Mouse (Mus musculus): ENCODE measurements around the gene Olfr324. TPM values are rescaled to one million over a fixed set of nuclear protein-coding genes. Genes with fewer than 3 reads are reported as not detected.

Olfr324 gene
- not detected for total RNA-seq (2021)

DNA sequence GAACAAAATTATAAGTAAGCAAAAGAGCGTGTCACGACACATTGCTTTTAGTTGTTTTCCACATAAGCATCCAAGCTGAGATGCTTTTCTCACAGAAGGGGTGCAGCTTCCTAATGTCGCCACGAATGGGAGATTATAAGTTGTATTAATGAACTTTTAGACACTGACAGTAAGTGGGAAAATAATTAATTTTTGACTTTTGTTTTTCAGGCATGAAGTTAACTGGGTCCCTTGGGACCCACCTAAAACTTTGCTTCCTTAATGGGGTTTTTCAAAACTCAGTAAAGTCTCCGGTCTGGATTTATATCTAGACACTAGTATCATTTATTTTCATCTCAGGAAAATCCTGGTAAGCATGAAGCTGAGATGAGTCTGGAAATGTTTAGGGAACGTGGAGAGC, at the start of gene Olfr324:
Gene Olfr324, plus strand, starts transcription at position 301 of the 400 bp plus-strand sequence.
- DNase-seq = no peak
- intact Hi-C loops (cut with DNase I) = no loop called here

DNA sequence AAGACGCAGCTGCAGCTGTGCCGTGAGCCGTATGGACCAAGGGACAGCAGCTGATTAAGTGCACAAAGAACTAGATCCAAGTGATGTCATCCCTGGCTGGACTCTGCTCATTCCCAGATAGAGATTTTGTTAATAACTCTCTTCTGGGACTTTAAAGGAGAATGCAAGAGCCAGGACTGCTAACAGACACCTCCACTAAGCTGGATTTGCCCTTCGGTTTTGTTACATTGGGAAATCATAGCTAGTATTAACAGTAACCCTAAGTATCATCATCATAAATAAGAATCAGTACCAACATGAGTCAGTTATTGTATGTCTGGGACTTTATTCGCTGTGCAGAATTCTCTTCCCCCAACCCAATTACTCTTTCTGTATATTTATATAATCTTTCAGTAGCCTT, 48.6 kb upstream of the Olfr324 start, which contains the start of gene Olfr329-ps:
Gene Olfr329-ps, minus strand, starts transcription at position 101 of the 400 bp plus-strand sequence.
- DNase-seq = no peak
- intact Hi-C loops (cut with DNase I) = no loop called here

DNA sequence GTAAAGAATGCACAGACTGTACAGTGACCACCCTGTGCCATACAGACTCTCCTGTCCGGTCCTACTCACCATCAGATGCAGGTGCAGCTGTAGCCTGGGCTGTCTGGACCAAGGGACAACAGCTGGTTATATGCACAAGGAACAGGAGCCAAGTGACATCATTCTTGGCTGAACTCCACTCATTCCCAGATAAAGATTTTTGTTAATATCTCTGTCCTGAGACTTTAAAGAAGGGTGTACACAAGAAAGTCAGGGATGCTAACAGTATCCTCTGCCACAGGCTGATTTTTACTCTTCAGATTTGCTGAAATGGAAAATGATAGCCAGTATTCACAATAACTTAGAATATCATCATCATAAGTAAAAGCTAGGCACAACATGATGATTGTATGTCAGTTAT, 39.4 kb upstream of the Olfr324 start, which contains the start of gene Olfr328:
Gene Olfr328, minus strand, starts transcription at position 101 of the 400 bp plus-strand sequence.
- no peak for DNase-seq
- intact Hi-C loops (cut with DNase I) = no loop called here

DNA sequence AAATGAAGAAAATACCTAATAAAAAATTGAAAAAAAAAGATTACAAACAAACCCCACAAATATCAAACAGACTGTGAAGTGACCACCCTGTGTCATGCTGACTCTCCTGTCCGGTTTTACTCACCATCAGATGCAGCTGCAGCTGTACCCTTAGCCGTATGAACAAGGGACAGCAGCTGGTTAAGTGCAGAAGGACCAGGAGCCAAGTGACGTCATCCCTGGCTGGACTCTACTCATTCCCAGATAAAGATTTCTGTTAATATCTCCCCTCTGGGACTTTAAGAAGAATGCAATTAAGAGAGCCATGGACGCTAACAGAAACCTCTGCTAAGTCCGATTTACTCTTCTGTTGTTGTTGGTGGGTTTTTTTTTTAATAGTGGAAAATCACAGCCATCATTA, 24.5 kb upstream of the Olfr324 start, which contains the start of gene Olfr224:
Gene Olfr224, minus strand, starts transcription at position 149 of the 400 bp plus-strand sequence.
- intact Hi-C loops (cut with DNase I) = no loop called here
- DNase-seq = peak; percentile 23 to 29

DNA sequence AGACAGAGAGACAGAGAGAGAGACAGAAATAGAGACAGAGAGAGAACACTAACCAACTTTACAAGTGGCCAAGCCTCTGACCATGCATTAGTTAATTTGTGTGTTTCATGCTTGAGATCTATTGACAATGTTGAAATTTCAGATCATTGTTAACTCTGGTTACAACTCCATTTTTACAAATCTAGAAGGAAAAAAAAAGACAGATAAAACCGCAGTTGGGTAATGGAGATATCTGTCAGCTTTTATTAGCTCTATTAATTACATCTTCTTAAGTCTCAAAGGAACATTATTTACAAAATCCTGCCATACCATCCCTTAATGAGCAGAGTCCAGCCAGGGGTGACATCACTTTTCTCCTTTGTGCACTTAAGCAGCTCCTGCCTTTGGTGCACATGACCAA, 17.5 kb upstream of the Olfr324 start, which contains the start of gene Olfr325:
Gene Olfr325, plus strand, starts transcription at position 301 of the 400 bp plus-strand sequence.
- intact Hi-C loops (cut with DNase I) = no loop called here
- DNase-seq = no peak

DNA sequence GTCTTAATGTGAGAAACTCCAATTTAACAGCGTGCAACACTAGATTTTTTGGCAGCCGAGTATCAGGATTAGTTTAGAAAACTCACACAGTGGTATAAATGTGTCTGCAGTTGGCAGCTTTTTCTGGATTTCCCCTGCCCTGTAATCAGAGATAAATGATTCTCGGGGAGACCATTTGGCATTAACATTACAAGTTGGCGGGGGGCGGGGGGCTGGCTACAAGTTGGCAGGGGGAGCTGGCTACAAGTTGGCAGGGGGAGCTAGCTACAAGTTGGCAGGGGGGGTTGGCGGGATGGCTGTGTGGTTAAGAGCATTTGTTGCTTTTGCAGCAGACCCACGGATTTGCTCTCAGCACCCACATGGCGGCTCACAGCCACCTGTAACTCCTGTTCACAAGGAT, 16.3 kb upstream of the Olfr324 start:
- intact Hi-C loops (cut with DNase I) = no loop called here
- no peak for DNase-seq

DNA sequence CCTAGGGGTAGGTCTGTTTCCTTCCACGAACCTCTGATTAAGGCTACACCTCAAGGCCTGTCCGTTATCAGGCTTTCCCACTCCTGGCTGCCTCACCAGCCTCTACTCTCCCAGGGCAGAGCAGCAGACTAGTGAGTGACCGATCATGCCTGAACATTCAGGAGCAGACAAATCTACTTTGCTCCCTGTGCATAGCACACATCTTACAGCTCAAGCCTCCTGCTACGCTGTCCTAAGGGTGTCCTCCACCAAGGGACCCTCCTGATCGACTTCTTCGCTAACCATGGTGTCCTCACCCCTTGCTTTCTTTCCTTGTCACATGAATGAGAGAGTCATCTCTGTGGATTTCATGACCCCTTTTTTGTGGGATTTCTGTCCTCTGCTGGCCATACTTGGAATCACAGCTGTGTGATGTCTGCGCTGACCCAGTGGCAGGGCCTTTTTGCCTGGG, 7.0 kb upstream of the Olfr324 start:
- intact Hi-C loops (cut with DNase I) = loop anchor here (1.0 to 5.0 kb wide), 3 partner anchors 48 to 351 kb away; no protein-coding TSS in a partner anchor
- peak; percentile 43 to 58 for DNase-seq

DNA sequence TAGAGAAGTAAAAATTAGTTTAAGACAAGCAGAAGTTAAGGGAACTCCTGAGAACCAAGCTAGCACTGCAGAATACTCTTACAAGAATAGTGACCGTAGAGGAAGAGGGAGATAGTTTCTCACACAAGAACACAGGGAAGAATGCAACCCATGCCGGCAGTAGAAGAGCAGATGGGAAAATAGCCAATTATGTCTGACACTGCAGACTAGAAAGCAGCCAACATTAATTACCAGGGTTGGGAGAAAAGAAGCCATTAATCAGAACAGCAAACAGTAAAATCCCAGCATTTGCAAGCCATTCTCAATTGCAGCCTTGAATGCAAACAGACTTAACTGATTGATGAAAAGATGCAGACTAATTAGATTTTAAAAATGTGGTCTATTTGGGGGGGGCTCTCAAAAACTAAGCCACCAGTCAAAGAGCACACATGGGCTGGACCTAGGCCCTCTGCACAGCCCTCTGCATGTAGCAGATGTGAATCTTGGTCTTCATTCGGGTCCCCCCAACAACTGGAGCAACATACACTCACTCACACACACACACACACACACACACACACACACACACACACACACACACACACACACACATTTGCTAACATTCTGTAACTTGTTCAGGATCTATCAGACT, 6.2 kb upstream of the Olfr324 start:
- no peak for DNase-seq
- intact Hi-C loops (cut with DNase I) = loop anchor here (1.0 to 5.0 kb wide), 3 partner anchors 48 to 351 kb away; no protein-coding TSS in a partner anchor

DNA sequence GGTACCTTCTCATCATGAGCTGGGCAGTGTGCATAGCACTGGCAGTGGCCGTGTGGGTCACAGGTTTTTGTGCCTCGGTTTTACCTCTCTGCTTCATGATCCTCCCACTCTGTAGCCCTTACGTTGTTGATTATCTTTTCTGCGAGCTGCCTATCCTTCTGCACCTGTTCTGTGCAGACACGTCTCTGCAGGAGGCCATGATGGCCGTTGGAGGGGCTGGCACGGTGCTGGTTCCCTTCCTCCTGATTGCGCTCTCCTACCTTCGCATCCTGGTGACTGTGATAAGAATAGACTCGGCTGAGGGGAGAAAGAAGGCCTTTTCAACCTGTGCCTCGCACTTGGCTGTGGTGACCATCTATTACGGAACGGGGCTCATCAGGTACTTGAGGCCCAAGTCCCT, 2.9 kb downstream of the Olfr324 start:
- no peak for DNase-seq
- intact Hi-C loops (cut with DNase I) = no loop called here

DNA sequence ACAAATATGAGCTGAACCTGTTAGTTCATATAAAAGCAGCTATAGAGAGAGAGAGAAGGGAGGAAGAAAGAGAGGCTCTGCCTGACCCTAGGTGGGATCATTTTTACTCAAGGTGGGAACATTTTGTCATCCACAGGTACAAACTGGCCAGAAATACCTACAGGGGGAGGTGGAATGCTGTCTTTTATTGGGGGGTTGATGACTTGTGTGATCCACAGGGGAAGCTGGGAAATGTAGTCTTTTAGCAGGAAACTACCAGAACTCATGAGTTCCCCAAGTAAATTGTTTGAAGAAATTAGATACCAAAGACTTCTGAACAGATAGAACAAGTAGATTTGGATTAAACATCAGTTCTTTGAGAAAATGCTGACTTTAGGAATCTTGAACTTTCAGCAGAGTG, 7.1 kb downstream of the Olfr324 start:
- no peak for DNase-seq
- intact Hi-C loops (cut with DNase I) = no loop called here

DNA sequence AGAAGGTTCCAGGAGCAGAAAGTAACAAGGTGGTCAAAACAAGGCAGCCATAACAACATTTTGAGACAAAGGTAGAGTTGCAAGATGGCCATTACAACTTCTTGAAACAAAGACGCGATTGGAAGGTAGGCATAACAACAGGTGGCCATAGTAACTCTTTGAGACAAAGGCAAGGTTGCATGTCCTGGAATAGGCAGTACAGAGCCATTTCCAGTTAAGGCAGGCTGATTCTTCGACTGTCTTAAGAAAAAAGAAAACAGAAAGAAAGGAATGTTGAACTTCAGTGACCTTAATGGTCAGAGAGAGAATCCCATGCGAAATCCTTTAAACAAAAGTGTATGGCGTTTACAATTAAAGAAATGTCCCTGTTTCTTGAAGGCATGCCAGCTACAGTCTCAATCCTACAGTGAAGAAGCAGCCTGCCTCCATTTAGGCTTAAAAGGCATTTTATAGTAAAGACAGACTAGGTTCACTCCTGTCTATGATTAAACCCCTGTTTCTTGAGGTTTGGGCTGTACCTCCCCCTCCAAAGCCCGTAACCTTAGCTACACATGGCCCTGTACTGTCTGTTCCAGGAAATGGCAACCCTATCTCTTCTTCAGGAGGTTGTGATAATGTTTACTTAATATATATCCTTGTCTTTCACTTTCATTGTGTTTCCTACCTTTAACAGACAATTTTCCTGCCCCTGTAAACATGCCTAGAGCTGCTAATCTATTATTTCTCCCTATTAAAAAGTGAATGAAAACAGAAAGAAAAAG, 8.1 kb downstream of the Olfr324 start:
- intact Hi-C loops (cut with DNase I) = no loop called here

DNA sequence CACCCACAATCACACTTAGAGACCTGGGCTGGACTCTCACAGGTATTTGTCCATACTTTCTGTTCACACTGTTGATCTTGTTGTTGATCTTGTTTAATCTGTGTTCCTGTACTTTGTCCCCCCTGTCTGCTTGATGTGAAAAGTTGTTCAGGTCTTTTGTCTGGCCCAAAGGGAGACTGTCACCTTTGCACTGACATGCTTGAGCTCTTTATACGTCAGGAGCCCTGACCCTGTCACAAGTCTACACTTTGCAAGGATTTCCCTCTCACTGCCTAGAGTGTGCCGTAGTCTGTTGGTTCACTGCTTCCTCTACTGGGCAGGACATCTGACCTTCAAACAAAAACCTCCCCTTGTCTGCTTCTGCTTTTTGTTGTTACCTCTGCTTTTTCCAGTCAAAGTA, 9.8 kb downstream of the Olfr324 start:
- intact Hi-C loops (cut with DNase I) = no loop called here
- no peak for DNase-seq

More for the DNA sequence above, 8.1 kb downstream of the Olfr324 start:
- no peak for DNase-seq

DNA sequence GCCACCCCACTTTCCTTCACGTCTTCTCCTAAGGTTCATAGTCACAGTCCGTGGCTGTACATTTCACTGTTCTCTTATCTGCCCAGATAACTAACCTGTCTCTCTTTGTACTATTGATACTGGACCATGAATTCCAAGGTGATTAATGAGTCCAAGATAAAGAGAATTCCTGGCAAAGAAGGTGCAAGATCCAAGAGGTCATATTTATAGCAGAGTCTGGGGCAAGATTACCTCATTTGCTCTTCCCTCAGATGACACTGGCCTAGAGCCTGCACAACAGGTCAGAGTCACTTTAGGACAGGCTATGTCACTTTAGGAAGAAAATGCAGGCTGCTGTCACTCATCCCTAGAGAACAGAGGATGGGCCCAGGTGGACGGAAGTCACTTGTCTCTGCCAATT, 10.3 kb downstream of the Olfr324 start:
- intact Hi-C loops (cut with DNase I) = no loop called here
- DNase-seq = no peak

DNA sequence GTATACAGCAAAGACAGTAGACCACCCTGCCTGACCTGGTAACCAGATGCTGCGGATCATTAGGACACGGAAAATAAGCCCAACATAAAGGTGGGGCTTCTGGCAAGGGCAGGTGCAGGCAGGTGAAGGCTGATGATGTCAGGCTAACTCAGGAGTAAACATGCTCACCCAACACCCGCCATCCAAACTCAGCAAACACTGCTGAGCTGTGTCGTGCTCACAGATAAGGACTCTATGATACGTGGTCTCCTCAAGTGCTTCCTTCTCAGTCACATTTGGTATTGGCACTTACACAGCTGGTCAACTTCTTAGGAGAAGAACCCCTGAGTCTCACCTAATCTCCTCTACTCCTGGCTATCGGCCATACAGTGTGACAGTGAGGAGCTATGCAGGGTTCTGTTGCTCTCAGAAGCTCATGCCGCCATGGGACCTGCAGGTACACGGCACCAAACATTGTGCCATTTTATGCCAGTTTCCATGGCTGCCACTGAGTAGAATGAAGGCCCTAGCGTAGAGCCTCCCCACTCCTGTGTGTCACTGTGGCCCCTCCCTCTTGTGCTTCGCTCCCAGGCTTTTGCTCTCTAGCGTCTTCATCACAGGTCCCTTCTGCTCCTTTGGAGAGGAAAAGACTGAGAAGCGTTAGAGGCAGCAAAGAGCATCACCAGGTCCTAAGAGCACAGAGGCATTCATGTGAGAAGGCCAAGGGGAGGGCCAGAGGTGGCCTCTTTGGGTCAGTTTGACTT, 11.4 kb downstream of the Olfr324 start:
- DNase-seq = no peak
- intact Hi-C loops (cut with DNase I) = no loop called here

DNA sequence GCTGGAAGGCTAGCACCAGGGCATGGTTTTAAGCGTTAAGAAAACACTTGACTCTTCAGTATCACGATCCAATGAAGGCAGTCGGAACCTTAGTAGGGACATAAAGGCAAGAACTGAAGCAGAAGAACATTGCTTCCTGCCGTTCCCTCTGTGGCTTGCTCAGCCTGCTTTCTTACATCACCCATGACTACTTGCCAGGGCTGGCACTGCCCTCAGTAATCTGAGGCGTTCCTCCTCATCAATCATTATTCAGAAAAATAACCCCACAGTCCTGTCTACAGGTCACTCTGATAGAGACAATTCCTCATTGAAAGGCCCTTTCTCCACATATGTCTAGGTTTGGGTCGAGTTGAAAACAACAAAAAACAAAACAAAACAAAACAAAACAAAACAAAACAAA, 12.1 kb downstream of the Olfr324 start:
- intact Hi-C loops (cut with DNase I) = no loop called here
- DNase-seq = no peak

DNA sequence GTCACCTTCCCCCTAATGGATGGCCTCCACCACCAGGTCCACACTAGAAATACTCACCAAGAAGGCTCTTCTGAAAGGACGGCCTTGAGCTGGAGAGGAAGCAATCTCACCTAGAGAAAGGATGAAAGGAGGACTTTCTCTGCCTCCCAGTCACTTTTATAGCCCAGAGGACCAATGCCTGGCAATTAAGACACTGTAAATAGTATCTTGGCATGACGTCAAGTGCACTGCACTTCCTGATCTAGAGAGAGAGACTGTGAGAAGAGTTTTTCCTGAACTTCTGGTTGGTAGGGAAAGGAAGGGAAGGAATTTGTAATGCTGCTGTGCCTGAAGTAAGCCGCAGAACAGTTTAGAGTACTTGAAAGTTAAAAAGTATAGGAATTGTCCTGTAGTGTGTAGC, 18.4 kb downstream of the Olfr324 start:
- DNase-seq = no peak
- intact Hi-C loops (cut with DNase I) = no loop called here

DNA sequence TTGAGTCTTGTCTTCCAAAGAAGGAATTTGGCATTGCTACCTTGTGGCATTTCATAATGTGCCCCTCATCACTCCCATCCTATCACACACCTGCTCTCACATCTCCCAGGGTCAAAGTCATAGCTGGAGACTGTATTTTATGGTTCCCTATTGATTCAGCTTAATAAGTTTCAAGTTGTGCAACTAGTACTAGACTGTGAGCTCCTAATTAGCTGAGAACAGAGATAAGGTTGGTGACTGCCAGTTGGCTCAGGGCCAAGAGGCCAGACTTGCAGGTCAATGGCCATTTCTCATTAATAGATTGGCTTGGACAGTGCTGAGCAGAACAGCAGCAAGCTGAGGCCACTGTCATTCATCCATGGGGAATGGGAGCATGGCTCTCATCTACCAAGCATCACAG, 19.6 kb downstream of the Olfr324 start:
- no peak for DNase-seq
- intact Hi-C loops (cut with DNase I) = no loop called here

DNA sequence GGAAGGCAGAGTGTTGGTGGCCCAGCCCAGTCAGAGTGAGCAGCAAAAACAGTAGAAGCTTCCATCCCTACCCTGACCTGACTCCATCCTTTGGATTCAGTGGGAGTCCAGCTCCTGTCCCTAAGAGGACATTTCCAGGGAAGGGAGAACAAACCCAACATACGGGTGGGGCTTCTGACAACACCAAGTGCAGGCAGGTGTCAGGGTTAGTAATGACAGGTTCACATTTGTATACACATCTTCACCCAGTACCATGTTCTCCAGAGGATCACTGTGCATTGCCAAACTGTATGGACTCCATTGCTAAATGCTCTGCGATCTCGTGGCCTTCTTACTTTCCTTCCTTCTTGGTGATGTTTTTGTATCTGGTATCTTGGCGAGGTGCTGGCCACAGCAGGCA, 21.1 kb downstream of the Olfr324 start, which contains the start of gene 2210407C18Rik:
Gene 2210407C18Rik, minus strand, starts transcription at position 101 of the 400 bp plus-strand sequence.
- DNase-seq = no peak
- intact Hi-C loops (cut with DNase I) = no loop called here

DNA sequence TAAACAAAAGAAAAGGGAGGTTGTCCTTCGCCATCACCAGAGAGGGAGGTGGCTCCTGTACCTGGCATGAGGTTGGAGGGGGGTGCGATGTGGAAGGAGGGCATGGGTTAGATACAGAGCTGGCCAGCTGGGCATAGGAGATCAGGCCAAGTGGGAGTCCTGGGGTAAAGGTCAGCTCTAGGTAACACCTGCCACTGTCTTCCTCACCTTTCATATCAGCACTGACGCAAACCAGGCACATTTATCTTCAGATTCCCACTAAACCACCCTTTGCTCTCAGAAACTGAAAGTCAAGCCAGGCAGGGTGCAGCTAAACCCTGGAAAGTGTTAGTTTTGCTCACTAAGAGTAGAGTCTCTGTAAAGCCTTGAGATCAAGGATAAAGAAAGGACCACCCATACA, 23.5 kb downstream of the Olfr324 start:
- intact Hi-C loops (cut with DNase I) = no loop called here
- no peak for DNase-seq

DNA sequence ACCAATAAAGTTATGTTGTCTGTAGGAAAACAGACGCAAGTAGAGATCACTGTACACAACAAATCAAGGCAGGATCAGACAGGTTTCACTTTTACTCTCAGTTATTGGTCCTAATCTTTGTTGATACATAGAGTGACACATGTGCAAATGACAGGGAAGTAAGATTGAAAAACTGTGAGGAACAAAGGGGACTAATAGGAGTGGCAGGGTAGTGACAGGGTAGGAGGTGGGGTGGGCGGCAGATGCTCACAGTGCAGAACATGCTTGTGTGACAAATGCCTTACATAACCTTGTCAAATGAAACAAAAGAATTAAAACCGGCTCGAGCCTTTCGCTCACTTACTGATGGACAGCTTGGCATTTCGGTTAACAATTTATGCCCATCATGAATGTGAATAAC, 23.9 kb downstream of the Olfr324 start:
- intact Hi-C loops (cut with DNase I) = no loop called here
- DNase-seq = no peak

DNA sequence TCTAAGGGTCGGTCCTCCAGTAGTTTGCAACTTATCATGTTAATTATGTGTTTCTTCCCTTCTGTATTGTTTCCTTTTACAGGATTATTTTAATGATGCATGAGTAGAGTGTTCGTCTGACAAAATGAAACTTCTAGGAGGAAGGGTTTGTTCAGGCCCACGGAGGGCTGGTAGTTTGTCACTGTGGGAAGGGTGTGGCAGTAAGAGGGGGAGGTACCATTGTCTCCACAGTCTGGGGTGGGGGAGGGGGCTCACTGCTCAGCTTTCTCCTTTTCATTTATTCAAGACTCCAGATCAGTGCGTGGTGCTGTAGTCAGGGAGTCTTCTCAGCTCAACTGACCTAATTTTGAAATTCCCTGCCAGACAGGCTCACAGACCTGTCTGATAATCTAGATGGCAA, 31.2 kb downstream of the Olfr324 start:
- intact Hi-C loops (cut with DNase I) = no loop called here
- DNase-seq = no peak
